Mouse (Mus musculus): ENCODE data around the gene Grm1. TPM values are rescaled to one million over a fixed set of nuclear protein-coding genes. Genes with fewer than 3 reads are reported as not detected.

The Grm1 gene
- total and polyA plus RNA-seq, 2 experiments, result not detected

DNA sequence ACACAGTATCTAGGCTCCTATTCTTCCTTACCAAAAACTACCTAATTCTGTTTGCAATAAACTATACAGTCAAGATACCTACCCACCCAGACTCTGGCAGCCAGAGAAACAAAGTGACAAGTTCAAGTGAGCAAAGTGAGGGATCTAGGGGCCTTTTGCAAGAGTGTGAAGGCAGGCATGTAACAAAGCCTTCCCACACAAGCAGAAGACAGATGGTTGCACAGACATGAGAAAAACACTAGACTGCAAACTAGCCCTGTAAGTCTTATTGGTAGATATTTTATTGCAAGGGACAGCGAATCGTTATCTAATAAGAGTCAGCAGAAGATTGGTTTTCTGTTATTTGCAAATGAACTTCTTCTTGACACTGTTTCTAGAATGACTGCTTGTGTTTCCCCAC is 134.6 kb downstream of the Grm1 start:
- Histone ChIP-seq H3K4me1 (ENCODE audit: control insufficient read depth, insufficient read depth, low read length) (no peaks in the 10 kb centered on the region), H3K27ac (replicated peaks; ENCODE audit: insufficient read depth, low read depth, low read length) (no peak overlapping the region), H3K36me3 (ENCODE audit: control insufficient read depth, insufficient read depth, low read length) (no peaks in the 10 kb centered on the region), H3K27me3 (ENCODE audit: control insufficient read depth, insufficient read depth, low read length) (no peaks in the 10 kb centered on the region), H3K9ac (ENCODE audit: low read depth, low read length) (no peak overlapping the region), H3K79me2 (ENCODE audit: control insufficient read depth, insufficient read depth, low read length) (no peaks in the 10 kb centered on the region), H3K4me3 (ENCODE audit: insufficient read depth, low read depth, low read length) (no peak overlapping the region)
- 92% methylated on average over 2 of the region's 2 CpGs for WGBS
- TF ChIP-seq POLR2A (IDR thresholded peaks at IDR 0.05; ENCODE audit: extremely low read depth, insufficient read depth, low read length) (no peak), CTCF (IDR thresholded peaks at IDR 0.05; ENCODE audit: low read depth, low read length) (no peak)
- no peak for DNase-seq (ENCODE audit: extremely low read depth, low read depth, low spot score)

DNA sequence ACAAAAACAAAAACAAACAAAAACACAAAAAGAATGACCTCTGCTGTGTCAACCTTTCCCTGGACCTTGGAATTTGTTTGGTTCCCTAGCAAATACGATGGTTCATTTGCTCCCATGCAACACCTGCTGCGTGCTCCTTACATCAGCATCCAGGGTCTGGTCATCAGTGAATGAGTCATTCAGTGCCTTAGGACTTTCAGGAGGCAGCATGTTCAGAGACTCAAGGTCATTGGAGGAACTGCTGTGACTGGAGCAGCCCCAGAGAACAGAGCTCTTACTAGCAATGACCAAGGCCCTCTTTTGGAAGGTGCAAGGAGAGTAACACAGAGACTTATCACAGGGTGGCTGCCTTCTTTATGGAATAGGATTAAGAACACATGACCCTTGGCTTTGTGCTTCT is 138.2 kb downstream of the Grm1 start:
- H3K79me2 ChIP-seq (ENCODE audit: control insufficient read depth, insufficient read depth, low read length), result no peaks in the 10 kb centered on the region
- DNase-seq (ENCODE audit: extremely low read depth, low read depth, low spot score), result no peak
- H3K9ac ChIP-seq (ENCODE audit: low read depth, low read length), result no peak overlapping the region
- H3K27me3 ChIP-seq (ENCODE audit: control insufficient read depth, insufficient read depth, low read length), result no peaks in the 10 kb centered on the region
- no peak overlapping the region for H3K4me3 ChIP-seq (ENCODE audit: insufficient read depth, low read depth, low read length)
- no peak overlapping the region for H3K27ac ChIP-seq (replicated peaks; ENCODE audit: insufficient read depth, low read depth, low read length)
- no peak for TF ChIP-seq POLR2A (IDR thresholded peaks at IDR 0.05; ENCODE audit: extremely low read depth, insufficient read depth, low read length)
- TF ChIP-seq CTCF (IDR thresholded peaks at IDR 0.05; ENCODE audit: low read depth, low read length), result no peak
- no peaks in the 10 kb centered on the region for H3K4me1 ChIP-seq (ENCODE audit: control insufficient read depth, insufficient read depth, low read length)
- 57% methylated on average over 2 of the region's 2 CpGs for WGBS
- H3K36me3 ChIP-seq (ENCODE audit: control insufficient read depth, insufficient read depth, low read length), result no peaks in the 10 kb centered on the region

DNA sequence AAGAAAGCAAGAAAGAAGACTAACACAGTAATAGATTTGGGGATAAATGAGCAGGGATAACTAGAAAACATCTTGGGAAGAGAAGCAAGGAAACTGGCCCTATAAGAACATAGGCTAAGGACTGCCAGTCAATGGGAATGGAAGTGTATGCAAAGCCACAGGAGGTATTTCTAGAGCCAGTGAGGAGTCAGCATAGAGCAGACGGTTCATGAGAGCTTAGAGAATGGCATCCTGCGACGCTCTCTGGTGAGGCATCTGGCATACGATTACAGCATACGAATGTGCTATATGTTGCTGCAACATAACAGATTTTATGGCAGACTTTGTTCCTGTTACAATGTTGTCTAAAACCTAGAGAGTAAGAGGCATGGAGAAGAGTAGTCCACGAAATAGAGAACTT is 139.9 kb downstream of the Grm1 start:
- no peak for TF ChIP-seq CTCF (IDR thresholded peaks at IDR 0.05; ENCODE audit: low read depth, low read length)
- no peak for TF ChIP-seq POLR2A (IDR thresholded peaks at IDR 0.05; ENCODE audit: extremely low read depth, insufficient read depth, low read length)
- Histone ChIP-seq H3K4me1 (ENCODE audit: control insufficient read depth, insufficient read depth, low read length) (no peaks in the 10 kb centered on the region), H3K9ac (ENCODE audit: low read depth, low read length) (no peak overlapping the region), H3K4me3 (ENCODE audit: insufficient read depth, low read depth, low read length) (no peak overlapping the region), H3K27ac (replicated peaks; ENCODE audit: insufficient read depth, low read depth, low read length) (no peak overlapping the region), H3K27me3 (ENCODE audit: control insufficient read depth, insufficient read depth, low read length) (no peaks in the 10 kb centered on the region), H3K36me3 (ENCODE audit: control insufficient read depth, insufficient read depth, low read length) (no peaks in the 10 kb centered on the region), H3K79me2 (ENCODE audit: control insufficient read depth, insufficient read depth, low read length) (no peaks in the 10 kb centered on the region)
- DNase-seq (ENCODE audit: extremely low read depth, low read depth, low spot score), result no peak
- WGBS, result 76% methylated on average over 6 of the region's 6 CpGs

DNA sequence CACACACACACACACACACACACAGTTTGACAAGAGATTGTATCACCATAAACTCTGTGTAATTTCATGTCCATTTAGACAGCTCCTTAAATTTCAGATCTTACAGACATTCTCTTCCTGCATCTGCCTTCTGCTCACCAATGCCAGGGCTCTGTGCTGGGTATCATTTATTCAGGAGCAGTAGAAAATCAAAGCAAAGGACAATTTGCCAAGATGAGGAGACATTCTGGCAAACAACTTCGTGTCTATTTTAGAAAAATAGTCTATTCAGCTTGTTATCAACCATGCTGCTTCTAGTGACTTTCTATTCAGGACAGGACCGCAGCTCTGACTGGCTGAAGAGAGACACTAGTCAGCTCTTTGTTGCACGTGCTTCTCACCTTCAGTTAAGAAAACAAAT is 146.3 kb downstream of the Grm1 start:
- Histone ChIP-seq H3K9ac (ENCODE audit: low read depth, low read length) (no peak overlapping the region), H3K4me3 (ENCODE audit: insufficient read depth, low read depth, low read length) (no peak overlapping the region), H3K27ac (replicated peaks; ENCODE audit: insufficient read depth, low read depth, low read length) (no peak overlapping the region), H3K79me2 (ENCODE audit: control insufficient read depth, insufficient read depth, low read length) (no peaks in the 10 kb centered on the region), H3K36me3 (ENCODE audit: control insufficient read depth, insufficient read depth, low read length) (no peaks in the 10 kb centered on the region), H3K27me3 (ENCODE audit: control insufficient read depth, insufficient read depth, low read length) (no peaks in the 10 kb centered on the region), H3K4me1 (ENCODE audit: control insufficient read depth, insufficient read depth, low read length) (no peaks in the 10 kb centered on the region)
- no peak for TF ChIP-seq CTCF (IDR thresholded peaks at IDR 0.05; ENCODE audit: low read depth, low read length)
- no peak for TF ChIP-seq POLR2A (IDR thresholded peaks at IDR 0.05; ENCODE audit: extremely low read depth, insufficient read depth, low read length)
- DNase-seq (ENCODE audit: extremely low read depth, low read depth, low spot score), result no peak
- WGBS, result 54% methylated on average over 3 of the region's 3 CpGs

DNA sequence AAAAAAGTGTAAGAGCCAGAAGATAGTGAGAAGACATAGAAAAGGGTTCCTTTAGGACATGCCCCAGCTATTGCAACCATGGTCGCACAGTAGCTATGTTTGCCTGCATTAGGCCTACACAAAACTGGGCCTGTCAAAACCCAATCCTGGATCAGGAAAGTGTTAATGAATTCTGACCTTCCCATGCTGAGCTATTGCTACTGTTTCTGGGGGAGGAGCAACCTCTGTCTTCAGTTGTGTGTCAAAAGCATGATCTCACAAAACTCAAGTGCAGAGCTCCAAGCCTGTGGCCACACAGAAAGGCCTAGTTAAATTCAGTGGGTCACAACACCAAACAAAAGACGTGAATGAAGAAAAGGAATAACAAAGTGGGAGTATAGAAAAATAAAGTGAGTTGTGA is 152.5 kb downstream of the Grm1 start:
- Histone ChIP-seq H3K4me3 (ENCODE audit: insufficient read depth, low read depth, low read length) (no peak overlapping the region), H3K36me3 (ENCODE audit: control insufficient read depth, insufficient read depth, low read length) (no peaks in the 10 kb centered on the region), H3K4me1 (ENCODE audit: control insufficient read depth, insufficient read depth, low read length) (no peaks in the 10 kb centered on the region), H3K27me3 (ENCODE audit: control insufficient read depth, insufficient read depth, low read length) (no peaks in the 10 kb centered on the region), H3K79me2 (ENCODE audit: control insufficient read depth, insufficient read depth, low read length) (no peaks in the 10 kb centered on the region), H3K27ac (replicated peaks; ENCODE audit: insufficient read depth, low read depth, low read length) (no peak overlapping the region), H3K9ac (ENCODE audit: low read depth, low read length) (no peak overlapping the region)
- 79% methylated on average over 2 of the region's 2 CpGs for WGBS
- TF ChIP-seq POLR2A (IDR thresholded peaks at IDR 0.05; ENCODE audit: extremely low read depth, insufficient read depth, low read length) (no peak), CTCF (IDR thresholded peaks at IDR 0.05; ENCODE audit: low read depth, low read length) (no peak)
- no peak for DNase-seq (ENCODE audit: extremely low read depth, low read depth, low spot score)

DNA sequence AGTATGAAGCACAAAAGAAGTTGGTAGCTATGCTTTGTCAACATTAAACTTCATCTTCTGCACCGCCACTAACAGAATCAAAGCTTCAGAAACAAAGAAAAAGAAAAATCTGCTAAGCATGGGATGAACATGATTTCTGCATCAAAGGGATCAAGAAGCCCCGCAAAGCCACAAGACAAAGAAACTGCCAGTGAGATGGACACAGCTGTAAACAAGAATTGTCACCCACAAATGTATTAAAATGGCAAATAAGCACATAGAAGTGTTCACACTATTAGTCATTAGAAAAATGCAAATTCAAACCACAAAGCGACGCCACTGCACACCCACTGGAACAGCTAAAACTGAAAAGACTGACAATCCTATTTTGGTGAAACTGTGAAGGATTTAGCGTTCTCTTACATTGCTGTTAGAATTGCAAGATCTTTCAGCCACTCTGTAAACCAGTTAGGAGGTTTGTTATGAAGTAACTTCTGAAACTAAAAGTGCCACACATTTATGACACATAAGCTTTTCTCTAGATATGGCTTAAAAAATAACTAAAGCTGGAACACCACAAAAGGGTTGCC is 153.3 kb downstream of the Grm1 start:
- DNase-seq (ENCODE audit: extremely low read depth, low read depth, low spot score), result no peak
- H3K9ac ChIP-seq (ENCODE audit: low read depth, low read length), result no peak overlapping the region
- no peaks in the 10 kb centered on the region for H3K36me3 ChIP-seq (ENCODE audit: control insufficient read depth, insufficient read depth, low read length)
- no peak overlapping the region for H3K27ac ChIP-seq (replicated peaks; ENCODE audit: insufficient read depth, low read depth, low read length)
- H3K4me1 ChIP-seq (ENCODE audit: control insufficient read depth, insufficient read depth, low read length), result no peaks in the 10 kb centered on the region
- 87% methylated on average over 5 of the region's 5 CpGs for WGBS
- TF ChIP-seq CTCF (IDR thresholded peaks at IDR 0.05; ENCODE audit: low read depth, low read length), result no peak
- no peak for TF ChIP-seq POLR2A (IDR thresholded peaks at IDR 0.05; ENCODE audit: extremely low read depth, insufficient read depth, low read length)
- H3K27me3 ChIP-seq (ENCODE audit: control insufficient read depth, insufficient read depth, low read length), result no peaks in the 10 kb centered on the region
- H3K79me2 ChIP-seq (ENCODE audit: control insufficient read depth, insufficient read depth, low read length), result no peaks in the 10 kb centered on the region
- no peak overlapping the region for H3K4me3 ChIP-seq (ENCODE audit: insufficient read depth, low read depth, low read length)
